Mouse (Mus musculus): ENCODE measurements around the gene Olfr203. TPM values are rescaled to one million over a fixed set of nuclear protein-coding genes. Genes with fewer than 3 reads are reported as not detected.
"Not testable (repeated sequence)": the region's sequence is repeated elsewhere in the genome, so short reads cannot be mapped to it uniquely, and the experiment has no call there.

Gene Olfr203
- not detected for total RNA-seq (2021)
- long read RNA-seq, experiment 1: 0 reads
- long read RNA-seq, experiment 2: 0 reads

- no peak for TF ChIP-seq CTCF (conservative IDR thresholded peaks at IDR 0.05)
Measured at GRCm38 (mm10) chr16:59298581-59298980, at the start of gene Olfr203. Gene Olfr203 (plus strand): TSS chr16:59298881.

GRCm38 (mm10) chr16:59249684-59250083, 49.0 kb upstream of the Olfr203 start:
- Histone ChIP-seq H3K27ac (no peak overlapping the region), H3K4me3 (no peak overlapping the region)
- no peak for TF ChIP-seq CTCF (conservative IDR thresholded peaks at IDR 0.05)
- DNase-seq (ENCODE audit: low spot score in 2 of 2): no peak

More at GRCm38 (mm10) chr16:59298581-59298980, at the start of gene Olfr203:
- no peak for DNase-seq (ENCODE audit: low spot score in 2 of 2)
- H3K27ac ChIP-seq: no peak within 1 kb of the TSS
- H3K4me3 ChIP-seq: no peak within 1 kb of the TSS

GRCm38 (mm10) chr16:59269097-59269496, 29.6 kb upstream of the Olfr203 start:
- H3K27ac ChIP-seq; H3K4me3 ChIP-seq; DNase-seq (ENCODE audit: low spot score in 2 of 2): not testable (repeated sequence)

- DNase-seq (ENCODE audit: low spot score in 2 of 2); H3K4me3 ChIP-seq; H3K27ac ChIP-seq: not testable (repeated sequence)
Measured at GRCm38 (mm10) chr16:59272532-59272931, 26.1 kb upstream of the Olfr203 start, which contains the start of gene Olfr201. Gene Olfr201 (minus strand): TSS chr16:59272632.

GRCm38 (mm10) chr16:59280542-59280941, 18.1 kb upstream of the Olfr203 start:
- no peak for DNase-seq (ENCODE audit: low spot score in 2 of 2)
- no peak overlapping the region for H3K4me3 ChIP-seq
- no peak overlapping the region for H3K27ac ChIP-seq
- TF ChIP-seq CTCF (conservative IDR thresholded peaks at IDR 0.05): no peak

GRCm38 (mm10) chr16:59283476-59283875, 15.2 kb upstream of the Olfr203 start:
- DNase-seq (ENCODE audit: low spot score in 2 of 2): no peak
- Histone ChIP-seq H3K27ac (no peak overlapping the region), H3K4me3 (no peak overlapping the region)
- TF ChIP-seq CTCF (conservative IDR thresholded peaks at IDR 0.05): no peak

- Histone ChIP-seq H3K4me3 (no peak within 1 kb of the TSS), H3K27ac (no peak within 1 kb of the TSS)
- no peak for DNase-seq (ENCODE audit: low spot score in 2 of 2)
- TF ChIP-seq CTCF (conservative IDR thresholded peaks at IDR 0.05): no peak
Measured at GRCm38 (mm10) chr16:59286693-59287092, 12.0 kb upstream of the Olfr203 start, which contains the start of gene Olfr202. Gene Olfr202 (minus strand): TSS chr16:59286793.

GRCm38 (mm10) chr16:59287576-59287975, 11.1 kb upstream of the Olfr203 start:
- H3K4me3 ChIP-seq; H3K27ac ChIP-seq; DNase-seq (ENCODE audit: low spot score in 2 of 2): not testable (repeated sequence)

GRCm38 (mm10) chr16:59318148-59318547, 19.5 kb downstream of the Olfr203 start, which contains the start of gene Olfr204:
Gene Olfr204 (minus strand): TSS chr16:59318248.
- no peak for DNase-seq (ENCODE audit: low spot score in 2 of 2)

GRCm38 (mm10) chr16:59323262-59323661, 24.6 kb downstream of the Olfr203 start:
- H3K4me3 ChIP-seq; DNase-seq (ENCODE audit: low spot score in 2 of 2); H3K27ac ChIP-seq: not testable (repeated sequence)

More at GRCm38 (mm10) chr16:59318148-59318547, 19.5 kb downstream of the Olfr203 start, which contains the start of gene Olfr204:
- Histone ChIP-seq H3K4me3 (no peak within 1 kb of the TSS), H3K27ac (no peak within 1 kb of the TSS)
- no peak for TF ChIP-seq CTCF (conservative IDR thresholded peaks at IDR 0.05)

- Histone ChIP-seq H3K27ac (no peak within 1 kb of the TSS), H3K4me3 (no peak within 1 kb of the TSS)
- no peak for TF ChIP-seq CTCF (conservative IDR thresholded peaks at IDR 0.05)
- DNase-seq (ENCODE audit: low spot score in 2 of 2): no peak
Measured at GRCm38 (mm10) chr16:59331038-59331437, 32.4 kb downstream of the Olfr203 start, which contains the start of gene Olfr205. Gene Olfr205 (minus strand): TSS chr16:59331138.

GRCm38 (mm10) chr16:59349146-59349545, 50.5 kb downstream of the Olfr203 start, which contains the start of gene Olfr206:
Gene Olfr206 (minus strand): TSS chr16:59349246.
- Histone ChIP-seq H3K4me3 (no peak within 1 kb of the TSS), H3K27ac (no peak within 1 kb of the TSS)
- DNase-seq (ENCODE audit: low spot score in 2 of 2): no peak
- no peak for TF ChIP-seq CTCF (conservative IDR thresholded peaks at IDR 0.05)

Other genes with a start within 250 kb of the Olfr203 start
- gene Olfr190, start 220.9 kb upstream of the Olfr203 start, total RNA-seq (2021): not detected
- gene Olfr191, start 209.1 kb upstream of the Olfr203 start, total RNA-seq (2021): not detected
- gene Olfr193, start 187.0 kb upstream of the Olfr203 start, total RNA-seq (2021): not detected
- gene Olfr194, start 177.8 kb upstream of the Olfr203 start, total RNA-seq (2021): not detected
- not detected for gene Olfr195, start 151.8 kb upstream of the Olfr203 start, total RNA-seq (2021)
- not detected for gene Olfr196, start 128.4 kb upstream of the Olfr203 start, total RNA-seq (2021)
- gene Olfr198, start 95.3 kb upstream of the Olfr203 start, total RNA-seq (2021): not detected
- gene Olfr199, start 79.1 kb upstream of the Olfr203 start, total RNA-seq (2021): not detected
- not detected for gene Olfr201, start 26.2 kb upstream of the Olfr203 start, total RNA-seq (2021)
- not detected for gene Olfr202, start 12.1 kb upstream of the Olfr203 start, total RNA-seq (2021)
- gene Olfr204, start 19.4 kb downstream of the Olfr203 start, total RNA-seq (2021): not detected
- gene Olfr205, start 32.3 kb downstream of the Olfr203 start, total RNA-seq (2021): not detected
- not detected for gene Olfr206, start 50.4 kb downstream of the Olfr203 start, total RNA-seq (2021)
- not detected for gene Olfr209, start 65.1 kb downstream of the Olfr203 start, total RNA-seq (2021)
- gene Gabrr3, start 108.5 kb downstream of the Olfr203 start, total RNA-seq (2021): not detected
- gene Riox2, start 172.9 kb downstream of the Olfr203 start, total RNA-seq (2021): 10 to 100 TPM; 13.8 to 17.2 TPM